Mouse (Mus musculus): Measurements from ENCODE around the gene Shisal1. TPM values are rescaled to one million over a fixed set of nuclear protein-coding genes. Genes with fewer than 3 reads are reported as not detected.

Shisal1 gene
- polyA plus RNA-seq, 1 experiment = 0.30 TPM

- Histone ChIP-seq H3K4me3 (ENCODE audit: low read depth, low read length) (no peak overlapping the region), H3K27me3 (ENCODE audit: control insufficient read depth, insufficient read depth, low read length, poor library complexity, severe bottlenecking) (no peaks in the 10 kb centered on the region), H3K36me3 (ENCODE audit: control insufficient read depth, insufficient read depth, low read length, poor library complexity, severe bottlenecking) (no peaks in the 10 kb centered on the region), H3K9ac (ENCODE audit: low read depth, poor library complexity, severe bottlenecking) (no peak overlapping the region), H3K27ac (ENCODE audit: insufficient read depth, low read length) (no peak overlapping the region), H3K4me1 (ENCODE audit: control insufficient read depth, insufficient read depth, low read length) (no peaks in the 10 kb centered on the region), H3K9me3 (replicated peaks; ENCODE audit: control insufficient read depth, insufficient read depth, low read length, poor library complexity, severe bottlenecking) (no peaks in the 10 kb centered on the region)
- TF ChIP-seq EP300 (IDR thresholded peaks at IDR 0.05; ENCODE audit: insufficient read depth, low read depth, low read length) (no peak), POLR2A (IDR thresholded peaks at IDR 0.05; ENCODE audit: insufficient read depth, low read length) (no peak), CTCF (IDR thresholded peaks at IDR 0.05; ENCODE audit: low read depth, low read length) (no peak)
These were observed 66.7 kb downstream of the Shisal1 start for GRCm38 (mm10) chr15:84380181-84380580.

DNA sequence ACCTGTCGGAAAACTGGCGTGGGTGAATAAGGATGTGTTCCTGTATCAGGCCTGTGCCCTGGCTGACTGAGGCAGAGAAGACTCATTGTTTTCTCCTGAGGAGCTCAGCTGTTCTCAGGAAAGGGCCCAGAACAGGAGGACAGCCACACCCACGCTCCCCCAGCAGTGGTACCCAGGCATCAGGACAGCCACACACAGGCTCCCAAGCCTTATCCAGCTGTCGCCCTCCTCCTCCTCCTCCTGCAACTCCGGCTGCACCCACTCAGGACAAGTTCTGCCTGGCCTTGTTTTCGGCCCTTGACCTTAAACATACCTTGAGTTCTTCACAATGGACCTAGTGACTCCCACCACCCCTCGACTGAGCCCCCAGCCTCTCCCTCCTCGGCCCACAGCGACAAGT lies 68.2 kb downstream of the Shisal1 start:
- no peak overlapping the region for H3K27ac ChIP-seq (ENCODE audit: insufficient read depth, low read length)
- H3K27me3 ChIP-seq (ENCODE audit: control insufficient read depth, insufficient read depth, low read length, poor library complexity, severe bottlenecking) = no peaks in the 10 kb centered on the region
- no peaks in the 10 kb centered on the region for H3K4me1 ChIP-seq (ENCODE audit: control insufficient read depth, insufficient read depth, low read length)
- peaks cover 7% of the 10 kb centered on the region for H3K9me3 ChIP-seq (replicated peaks; ENCODE audit: control insufficient read depth, insufficient read depth, low read length, poor library complexity, severe bottlenecking)
- TF ChIP-seq CTCF (IDR thresholded peaks at IDR 0.05; ENCODE audit: low read depth, low read length) (no peak), EP300 (IDR thresholded peaks at IDR 0.05; ENCODE audit: insufficient read depth, low read depth, low read length) (no peak), POLR2A (IDR thresholded peaks at IDR 0.05; ENCODE audit: insufficient read depth, low read length) (no peak)
- H3K4me3 ChIP-seq (ENCODE audit: low read depth, low read length) = no peak overlapping the region
- no peaks in the 10 kb centered on the region for H3K36me3 ChIP-seq (ENCODE audit: control insufficient read depth, insufficient read depth, low read length, poor library complexity, severe bottlenecking)
- no peak overlapping the region for H3K9ac ChIP-seq (ENCODE audit: low read depth, poor library complexity, severe bottlenecking)

DNA sequence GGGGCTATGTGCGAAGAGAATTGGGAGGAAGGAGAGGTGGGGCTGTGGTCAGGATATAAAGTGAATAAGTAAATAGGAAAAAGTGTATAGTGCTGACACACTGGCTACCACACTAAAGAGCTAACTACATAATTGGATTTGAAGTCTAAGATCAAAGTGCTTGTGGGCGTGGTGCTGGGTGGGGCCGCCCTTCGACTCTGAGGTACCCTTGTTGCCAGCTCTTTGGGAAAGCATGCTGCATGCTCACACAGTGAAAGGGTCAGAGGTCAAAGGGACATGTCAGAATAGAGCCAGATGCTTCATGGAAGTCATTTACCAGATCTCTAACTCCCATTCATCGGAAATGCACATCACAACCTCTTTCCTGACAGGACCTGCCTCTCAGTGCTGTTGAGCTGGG lies 74.1 kb downstream of the Shisal1 start:
- H3K36me3 ChIP-seq (ENCODE audit: control insufficient read depth, insufficient read depth, low read length, poor library complexity, severe bottlenecking) = no peaks in the 10 kb centered on the region
- H3K27me3 ChIP-seq (ENCODE audit: control insufficient read depth, insufficient read depth, low read length, poor library complexity, severe bottlenecking) = no peaks in the 10 kb centered on the region
- H3K27ac ChIP-seq (ENCODE audit: insufficient read depth, low read length) = no peak overlapping the region
- H3K4me1 ChIP-seq (ENCODE audit: control insufficient read depth, insufficient read depth, low read length) = no peaks in the 10 kb centered on the region
- H3K9ac ChIP-seq (ENCODE audit: low read depth, poor library complexity, severe bottlenecking) = no peak overlapping the region
- peaks cover 7% of the 10 kb centered on the region for H3K9me3 ChIP-seq (replicated peaks; ENCODE audit: control insufficient read depth, insufficient read depth, low read length, poor library complexity, severe bottlenecking)
- TF ChIP-seq POLR2A (IDR thresholded peaks at IDR 0.05; ENCODE audit: insufficient read depth, low read length) (no peak), CTCF (IDR thresholded peaks at IDR 0.05; ENCODE audit: low read depth, low read length) (no peak), EP300 (IDR thresholded peaks at IDR 0.05; ENCODE audit: insufficient read depth, low read depth, low read length) (no peak)
- H3K4me3 ChIP-seq (ENCODE audit: low read depth, low read length) = no peak overlapping the region

- Histone ChIP-seq H3K36me3 (ENCODE audit: control insufficient read depth, insufficient read depth, low read length, poor library complexity, severe bottlenecking) (no peaks in the 10 kb centered on the region), H3K27ac (ENCODE audit: insufficient read depth, low read length) (no peak overlapping the region), H3K4me1 (ENCODE audit: control insufficient read depth, insufficient read depth, low read length) (no peaks in the 10 kb centered on the region), H3K9me3 (replicated peaks; ENCODE audit: control insufficient read depth, insufficient read depth, low read length, poor library complexity, severe bottlenecking) (no peaks in the 10 kb centered on the region), H3K4me3 (ENCODE audit: low read depth, low read length) (no peak overlapping the region), H3K9ac (ENCODE audit: low read depth, poor library complexity, severe bottlenecking) (no peak overlapping the region), H3K27me3 (ENCODE audit: control insufficient read depth, insufficient read depth, low read length, poor library complexity, severe bottlenecking) (no peaks in the 10 kb centered on the region)
- TF ChIP-seq CTCF (IDR thresholded peaks at IDR 0.05; ENCODE audit: low read depth, low read length) = no peak
- no peak for TF ChIP-seq POLR2A (IDR thresholded peaks at IDR 0.05; ENCODE audit: insufficient read depth, low read length)
- TF ChIP-seq EP300 (IDR thresholded peaks at IDR 0.05; ENCODE audit: insufficient read depth, low read depth, low read length) = no peak
These were observed 79.5 kb downstream of the Shisal1 start for GRCm38 (mm10) chr15:84367402-84367801.

DNA sequence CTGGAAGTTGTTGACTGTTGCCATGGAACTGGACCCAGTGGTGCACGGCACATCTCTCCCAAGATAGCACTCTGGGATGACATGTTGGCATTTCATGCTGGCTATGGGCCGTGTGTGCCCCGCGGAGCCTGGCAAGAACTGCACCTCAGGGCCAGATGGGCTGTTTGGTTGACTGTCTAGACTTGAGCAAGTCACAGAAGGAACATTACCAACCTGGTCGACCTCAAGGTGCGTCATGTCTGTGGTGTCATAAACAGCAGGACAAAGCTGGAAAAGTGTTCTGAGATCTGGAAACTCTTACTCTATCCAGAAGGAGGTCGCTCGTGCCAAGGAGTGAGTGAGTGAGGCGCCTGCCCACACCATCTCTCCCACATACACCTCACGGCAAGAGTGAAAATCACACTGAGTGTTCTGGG lies 80.3 kb downstream of the Shisal1 start:
- Histone ChIP-seq H3K9ac (ENCODE audit: low read depth, poor library complexity, severe bottlenecking) (no peak overlapping the region), H3K27me3 (ENCODE audit: control insufficient read depth, insufficient read depth, low read length, poor library complexity, severe bottlenecking) (no peaks in the 10 kb centered on the region), H3K36me3 (ENCODE audit: control insufficient read depth, insufficient read depth, low read length, poor library complexity, severe bottlenecking) (no peaks in the 10 kb centered on the region), H3K4me1 (ENCODE audit: control insufficient read depth, insufficient read depth, low read length) (no peaks in the 10 kb centered on the region), H3K4me3 (ENCODE audit: low read depth, low read length) (no peak overlapping the region), H3K27ac (ENCODE audit: insufficient read depth, low read length) (no peak overlapping the region), H3K9me3 (replicated peaks; ENCODE audit: control insufficient read depth, insufficient read depth, low read length, poor library complexity, severe bottlenecking) (no peaks in the 10 kb centered on the region)
- TF ChIP-seq EP300 (IDR thresholded peaks at IDR 0.05; ENCODE audit: insufficient read depth, low read depth, low read length) (no peak), POLR2A (IDR thresholded peaks at IDR 0.05; ENCODE audit: insufficient read depth, low read length) (no peak), CTCF (IDR thresholded peaks at IDR 0.05; ENCODE audit: low read depth, low read length) (no peak)

DNA sequence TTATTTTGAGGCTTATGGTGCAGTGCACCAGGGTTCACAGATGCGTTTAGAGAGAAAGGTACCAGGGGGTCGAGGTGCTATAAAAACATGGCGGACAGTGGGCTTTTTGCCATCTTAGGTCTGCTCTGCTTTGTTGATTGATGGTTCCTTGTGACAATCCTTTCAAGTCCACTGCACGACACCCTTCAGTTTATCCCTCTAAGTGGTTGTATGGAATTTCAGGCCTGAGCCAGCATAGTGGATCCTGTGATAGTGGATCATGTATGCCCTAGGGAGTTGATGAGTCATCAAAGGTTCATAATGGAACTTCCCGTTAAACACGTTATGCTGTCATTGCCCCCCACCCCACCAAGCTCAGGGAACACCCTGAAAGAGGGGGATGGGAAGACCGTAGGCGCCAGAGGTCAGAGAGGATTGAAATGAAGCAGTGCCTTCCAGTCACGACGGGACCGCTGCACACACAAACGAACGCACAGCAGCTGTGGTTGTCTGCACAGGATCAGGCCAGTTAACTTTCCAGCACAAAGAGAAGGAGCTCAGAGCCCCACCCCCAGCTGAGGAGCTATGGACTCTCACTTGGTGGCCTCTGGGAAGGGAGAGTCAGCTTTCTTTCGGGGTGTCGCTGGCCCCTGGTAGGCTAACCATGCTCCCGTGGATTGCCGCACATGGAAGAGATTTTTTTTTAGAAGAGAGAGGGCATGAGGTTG lies 81.1 kb downstream of the Shisal1 start:
- Histone ChIP-seq H3K27ac (ENCODE audit: insufficient read depth, low read length) (no peak overlapping the region), H3K9ac (ENCODE audit: low read depth, poor library complexity, severe bottlenecking) (no peak overlapping the region), H3K4me3 (ENCODE audit: low read depth, low read length) (no peak overlapping the region), H3K27me3 (ENCODE audit: control insufficient read depth, insufficient read depth, low read length, poor library complexity, severe bottlenecking) (no peaks in the 10 kb centered on the region), H3K36me3 (ENCODE audit: control insufficient read depth, insufficient read depth, low read length, poor library complexity, severe bottlenecking) (no peaks in the 10 kb centered on the region), H3K4me1 (ENCODE audit: control insufficient read depth, insufficient read depth, low read length) (no peaks in the 10 kb centered on the region), H3K9me3 (replicated peaks; ENCODE audit: control insufficient read depth, insufficient read depth, low read length, poor library complexity, severe bottlenecking) (no peaks in the 10 kb centered on the region)
- no peak for TF ChIP-seq POLR2A (IDR thresholded peaks at IDR 0.05; ENCODE audit: insufficient read depth, low read length)

All from ES-Bruce4 (cell line).